Mouse (Mus musculus) ES-Bruce4 (cell line): Measurements from ENCODE around the gene Vars2.

Source experiments
- CTCF ChIP-seq: IDR thresholded peaks from one replicate; pipeline ENCODE4 v1.8.1; 2011; ENCODE audit warnings: low read depth, low read length
- EP300 ChIP-seq: IDR thresholded peaks from 2 replicates; pipeline ENCODE4 v1.6.1; 2011; ENCODE audit warnings: low read depth, low read length; ENCODE audit not compliant: insufficient read depth
- POLR2A ChIP-seq: IDR thresholded peaks from one replicate; pipeline ENCODE4 v1.8.1; 2011; ENCODE audit warnings: low read length; ENCODE audit not compliant: insufficient read depth

- TF ChIP-seq CTCF, result no peak
- no peak for TF ChIP-seq POLR2A
- TF ChIP-seq EP300, result no peak
These were observed 33.1 kb upstream of the Vars2 start for GRCm38 (mm10) chr17:35700371-35700961.
